Mouse (Mus musculus) bone marrow macrophage, adult 2 months (primary cell): ENCODE data around the gene A930017K11Rik.

Experiments
- CTCF ChIP-seq: IDR thresholded peaks from 2 replicates; pipeline ENCODE4 v1.5.1; 2012; ENCODE audit warnings: low read depth, mild to moderate bottlenecking, low read length, moderate library complexity
- POLR2A ChIP-seq: IDR thresholded peaks from 2 replicates; pipeline ENCODE4 v1.6.1; 2012; ENCODE audit warnings: mild to moderate bottlenecking, low read depth, low read length, borderline replicate concordance

DNA sequence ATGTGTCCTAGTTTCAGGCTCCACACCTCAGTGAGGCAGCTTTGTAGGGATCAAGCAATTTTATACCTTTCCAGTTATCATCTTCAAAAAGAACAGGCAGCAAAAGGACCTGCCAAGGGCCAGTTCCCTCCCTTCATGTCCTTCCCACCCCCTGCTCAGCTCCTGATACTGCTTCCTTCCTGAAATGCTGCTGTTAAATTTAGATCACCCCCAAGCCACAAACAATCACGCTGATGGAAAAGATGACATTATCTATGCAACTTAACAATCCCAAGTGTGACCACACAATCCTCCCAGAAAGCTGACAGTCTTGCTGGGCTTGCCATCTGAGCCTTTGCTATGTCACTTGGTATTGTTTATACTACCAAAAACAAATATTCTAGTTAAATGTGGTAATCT is 38.5 kb downstream of the A930017K11Rik start:
- TF ChIP-seq POLR2A (no peak), CTCF (no peak)
